Comparison of ENCODE assay signal across 9 mouse cellular contexts in genomic region chr4:136247386-136247728, GRCm38 (mm10). TPM values are rescaled to one million over a fixed set of nuclear protein-coding genes. Genes with fewer than 3 reads are reported as not detected.
A peak's percentile ranks its signal among the peaks of the same experiment; 100 is the strongest.
DNase-seq lines count a peak whose midpoint lies in the region; ATAC-seq and TF ChIP-seq lines count a peak whose summit lies in the region.
"Had no signal": no experiment of that assay in that cellular context is flagged by ENCODE, and none has a peak within 500 bp of the region (broad histone marks: within the 10 kb centered on the region; RNA-seq: fewer than 3 reads in every experiment).

No protein-coding gene starts in this region.

- H3K4me2 ChIP-seq in hindbrain, embryonic 12.5 days (replicated peaks), result peak overlapping the region; percentile 72
- peak overlapping the region; percentile 59 for H3K4me2 ChIP-seq in midbrain, embryonic 12.5 days (replicated peaks)

- H3K4me1 ChIP-seq in kidney, adult 2 months (ENCODE audit: control insufficient read depth, insufficient read depth, low read length), result peaks cover 18% of the 10 kb centered on the region; the same call in 1 of the 2 replicates
- peaks cover 3% of the 10 kb centered on the region; the same call in 1 of the 2 replicates for H3K4me1 ChIP-seq in brown adipose tissue, adult 24 weeks (ENCODE audit: control insufficient read depth, insufficient read depth, insufficient read length, low read length)
- H3K4me1 ChIP-seq in hindbrain, embryonic 12.5 days, result peaks cover 39% of the 10 kb centered on the region
- peaks cover 31% of the 10 kb centered on the region for H3K4me1 ChIP-seq in midbrain, embryonic 12.5 days

- H3K27me3 ChIP-seq in kidney, adult 2 months (replicated peaks; ENCODE audit: control insufficient read depth, insufficient read depth, low read length), result no peaks in the 10 kb centered on the region
- H3K27me3 ChIP-seq in hindbrain, embryonic 12.5 days, result peaks cover 76% of the 10 kb centered on the region
- peaks cover 94% of the 10 kb centered on the region for H3K27me3 ChIP-seq in midbrain, embryonic 12.5 days

- no peak for TF ChIP-seq CTCF in kidney, adult 2 months (conservative IDR thresholded peaks at IDR 0.05; ENCODE audit: insufficient read depth, insufficient read length, low read depth, low read length)

- no peak overlapping the region; the same call in 1 of the 2 replicates for H3K27ac ChIP-seq in kidney, adult 2 months (ENCODE audit: insufficient read depth, low read depth, low read length)
- H3K27ac ChIP-seq in brown adipose tissue, adult 24 weeks (replicated peaks; ENCODE audit: low read depth, low read length), result no peak overlapping the region
- no peak overlapping the region for H3K27ac ChIP-seq in hindbrain, embryonic 12.5 days
- no peak overlapping the region for H3K27ac ChIP-seq in midbrain, embryonic 12.5 days (replicated peaks)

- H3K9me3 ChIP-seq in hindbrain, embryonic 12.5 days (replicated peaks), result no peaks in the 10 kb centered on the region
- H3K9me3 ChIP-seq in midbrain, embryonic 12.5 days, result no peaks in the 10 kb centered on the region

- no peak for TF ChIP-seq POLR2A in kidney, adult 2 months (IDR thresholded peaks at IDR 0.05; ENCODE audit: low read depth, low read length)

- no peak for DNase-seq in kidney, adult 2 months
- no peak for DNase-seq in kidney, adult 18-20 months
- DNase-seq in adrenal gland, postnatal 25 days, result no peak
- no peak for DNase-seq in urinary bladder, adult 18-20 months (ENCODE audit: low spot score in 2 of 2)
- no peak for DNase-seq in natural killer cell, adult 2 months (ENCODE audit: low spot score in 2 of 2)

- 13% methylated on average over 14 of the region's 14 CpGs for WGBS in kidney, adult 2 months
- WGBS in hindbrain, embryonic 12.5 days, result 1% methylated on average over 14 of the region's 14 CpGs
- under 1% methylated on average over 14 of the region's 14 CpGs for WGBS in midbrain, embryonic 12.5 days

- ATAC-seq in hindbrain, embryonic 12.5 days (ENCODE audit: low FRiP score), result no peak
- ATAC-seq in midbrain, embryonic 12.5 days (ENCODE audit: low FRiP score, low read depth), result no peak

- H3K4me3 ChIP-seq in kidney, adult 2 months (ENCODE audit: insufficient read depth, low read depth, low read length), result peak overlapping the region; percentile 82
- peak overlapping the region; percentile 56 for H3K4me3 ChIP-seq in brown adipose tissue, adult 24 weeks (ENCODE audit: insufficient read depth, low read depth, low read length)
- peak overlapping the region; percentile 39 for H3K4me3 ChIP-seq in hindbrain, embryonic 12.5 days
- H3K4me3 ChIP-seq in midbrain, embryonic 12.5 days, result peak overlapping the region; percentile 38

- peak overlapping the region; percentile 49; the same call in 1 of the 2 replicates for H3K9ac ChIP-seq in hindbrain, embryonic 12.5 days
- H3K9ac ChIP-seq in midbrain, embryonic 12.5 days (replicated peaks), result peak overlapping the region; percentile 38; the same call in 1 of the 2 replicates

- H3K36me3 ChIP-seq in kidney, adult 2 months (ENCODE audit: control insufficient read depth, insufficient read depth, low read length), result no peaks in the 10 kb centered on the region
- H3K36me3 ChIP-seq in hindbrain, embryonic 12.5 days, result 0 out of 2 replicates have a peak, but pooled peaks cover 6% of the 10 kb centered on the region
- H3K36me3 ChIP-seq in midbrain, embryonic 12.5 days, result no peaks in the 10 kb centered on the region

RNA-seq across cellular contexts. Expression of gene Tcea3, which starts 0.2 kb away (rescaled TPM):
- 29.9 and 50.8 TPM in 2 replicates for polyA plus RNA-seq in kidney, adult 2 months (2012; rRNA removed)
- polyA plus RNA-seq in brown adipose tissue, adult 24 weeks (2012; ENCODE audit: insufficient read depth, insufficient read length, missing spikeins), result 10.3 and 11.6 TPM in 2 replicates
- 5.0 and 7.2 TPM in 2 replicates for polyA plus RNA-seq in hindbrain, embryonic 12.5 days (2016; fragmentation: Nextera tagmentation; extraction: Ambion mirVana)
- 2.3 and 3.5 TPM in 2 replicates for polyA plus RNA-seq in midbrain, embryonic 12.5 days (2016; fragmentation: Nextera tagmentation; extraction: Ambion mirVana)
- 2.3 TPM in 2 replicates for total RNA-seq in adrenal gland, postnatal 25 days (2021)
- total RNA-seq: common myeloid progenitor, adult 5-6 weeks had no signal

RNA-seq across cellular contexts. Expression of gene Zfp46, which starts 37.1 kb away (rescaled TPM):
- 10.7 and 10.9 TPM in 2 replicates for polyA plus RNA-seq in kidney, adult 2 months (2012; rRNA removed)
- polyA plus RNA-seq in brown adipose tissue, adult 24 weeks (2012; ENCODE audit: insufficient read depth, insufficient read length, missing spikeins), result 3.9 and 6.9 TPM in 2 replicates
- 42.4 and 42.6 TPM in 2 replicates for polyA plus RNA-seq in hindbrain, embryonic 12.5 days (2016; fragmentation: Nextera tagmentation; extraction: Ambion mirVana)
- polyA plus RNA-seq in midbrain, embryonic 12.5 days (2016; fragmentation: Nextera tagmentation; extraction: Ambion mirVana), result 38.4 and 40.5 TPM in 2 replicates
- total RNA-seq in adrenal gland, postnatal 25 days (2021), result 20.0 and 22.0 TPM in 2 replicates

RNA-seq across cellular contexts. Expression of gene Asap3, which starts 41.2 kb away (rescaled TPM):
- polyA plus RNA-seq in kidney, adult 2 months (2012; rRNA removed), result 5.7 and 7.0 TPM in 2 replicates
- 1.0 and 1.2 TPM in 2 replicates for polyA plus RNA-seq in brown adipose tissue, adult 24 weeks (2012; ENCODE audit: insufficient read depth, insufficient read length, missing spikeins)
- polyA plus RNA-seq in hindbrain, embryonic 12.5 days (2016; fragmentation: Nextera tagmentation; extraction: Ambion mirVana), result 11.6 and 11.8 TPM in 2 replicates
- 8.2 and 8.9 TPM in 2 replicates for polyA plus RNA-seq in midbrain, embryonic 12.5 days (2016; fragmentation: Nextera tagmentation; extraction: Ambion mirVana)
- total RNA-seq in adrenal gland, postnatal 25 days (2021), result 1.8 and 2.8 TPM in 2 replicates
- total RNA-seq: common myeloid progenitor, adult 5-6 weeks had no signal
